Mouse (Mus musculus): ENCODE measurements at regions not wholly inside any gene's neighbourhood (a gene's known extent, or its start where the extent isn't known, plus 50 kb on each side); places are given as distances from the start of the nearest gene placed in this dataset.

DNA sequence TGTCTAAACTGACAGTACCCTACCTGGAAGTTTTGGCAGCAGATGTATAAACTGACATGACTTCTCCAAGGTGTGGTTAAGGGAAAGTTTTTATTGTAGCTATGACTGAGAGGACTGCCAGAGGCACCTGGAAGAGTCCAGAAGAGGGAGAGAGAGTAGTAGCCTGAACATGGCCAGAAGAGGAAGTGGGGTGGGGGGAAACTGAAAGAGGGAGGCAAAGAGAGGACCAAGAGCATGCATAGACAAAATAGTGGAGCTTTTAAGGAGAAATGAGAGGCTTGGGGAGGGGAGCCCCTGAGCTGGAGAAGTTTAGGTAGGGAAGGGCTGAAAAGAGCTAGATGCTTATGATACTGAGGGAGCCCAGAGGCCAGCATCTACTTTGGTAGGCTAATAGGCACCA, 255.2 kb upstream of the Id2 start:
- TF ChIP-seq USF1 (IDR thresholded peaks at IDR 0.05; ENCODE audit: low read depth) (no peak), CTCF (IDR thresholded peaks at IDR 0.05; ENCODE audit: control insufficient read depth, insufficient read depth, insufficient read length) (no peak), CEBPB (IDR thresholded peaks at IDR 0.05; ENCODE audit: low read depth) (no peak), MYOD1 (IDR thresholded peaks at IDR 0.05; ENCODE audit: control insufficient read depth, insufficient read length, low read depth) (no peak), MYOG (IDR thresholded peaks at IDR 0.05; ENCODE audit: control insufficient read depth, extremely low read depth, insufficient read length) (no peak), MAX (IDR thresholded peaks at IDR 0.05) (no peak), FOSL1 (IDR thresholded peaks at IDR 0.05; ENCODE audit: insufficient read depth, low read length, poor library complexity, severe bottlenecking) (no peak)
